Mouse (Mus musculus) small intestine, adult 2 months (tissue): Measurements from ENCODE around the gene AC109138.7. TPM values are rescaled to one million over a fixed set of nuclear protein-coding genes. Genes with fewer than 3 reads are reported as not detected.

Experiments
- H3K27ac ChIP-seq: fragments of 200-500 bp; 2 replicates; pipeline ENCODE4 v1.5.1; 2012; ENCODE audit warnings: low read depth, low read length, control low read depth, inconsistent platforms; ENCODE audit not compliant: insufficient read depth
- H3K27me3 ChIP-seq: fragments of 200-500 bp; 2 replicates; pipeline ENCODE4 v1.6.1; 2012; ENCODE audit warnings: mild to moderate bottlenecking, moderate library complexity, low read length, inconsistent platforms; ENCODE audit not compliant: control insufficient read depth, insufficient read depth
- H3K36me3 ChIP-seq: fragments of 200-500 bp; 2 replicates; pipeline ENCODE4 v1.6.1; 2012; ENCODE audit warnings: mild to moderate bottlenecking, low read length, control low read depth, inconsistent platforms; ENCODE audit not compliant: control insufficient read depth, insufficient read depth
- H3K4me1 ChIP-seq: fragments of 200-500 bp; 2 replicates; pipeline ENCODE4 v1.6.1; 2012; ENCODE audit warnings: low read length, inconsistent platforms, mixed read lengths; ENCODE audit not compliant: control insufficient read depth, insufficient read depth, insufficient read length
- H3K4me3 ChIP-seq: fragments of 200-500 bp; 2 replicates; pipeline ENCODE4 v1.5.1; 2012; ENCODE audit warnings: low read depth, mild to moderate bottlenecking, control low read depth, inconsistent platforms, low read length, moderate library complexity
- CTCF ChIP-seq: fragments of 200-500 bp; IDR thresholded peaks from 2 replicates; pipeline ENCODE4 v1.5.1; 2012; ENCODE audit warnings: low read depth, mild to moderate bottlenecking, control low read depth, inconsistent platforms, low read length, moderate library complexity, mixed read lengths; ENCODE audit not compliant: insufficient replicate concordance, insufficient read length; ENCODE audit errors: extremely low read depth
- POLR2A ChIP-seq: fragments of 200-500 bp; IDR thresholded peaks from 2 replicates; pipeline ENCODE4 v1.6.1; 2012; ENCODE audit warnings: low read depth, mild to moderate bottlenecking, control low read depth, inconsistent platforms, low read length, moderate library complexity
- WGBS: fragments of 180-500 bp; shearing (Covaris S2); methylation state at CpG from one replicate; pipeline ENCODE4 v1.1.7; 2018; 5-methylcytosine and 5-hydroxymethylcytosine counted together
- polyA plus RNA-seq: library from polyadenylated mRNA; depleted of rRNA; stranded (reverse); fragments of >200 nt; gene quantifications from 2 replicates; pipeline ENCODE4 v1.2.3, GENCODE M21; 2012

The AC109138.7 gene
- polyA plus RNA-seq, 1 experiment, result not detected

GRCm38 (mm10) chr19:4184976-4185975, 28.9 kb upstream of the AC109138.7 start:
- WGBS, result 61% methylated on average over 15 of the region's 15 CpGs

GRCm38 (mm10) chr19:4187303-4187702, 26.9 kb upstream of the AC109138.7 start:
- TF ChIP-seq POLR2A, result no peak
- no peak for TF ChIP-seq CTCF
- Histone ChIP-seq H3K27ac (no peak overlapping the region), H3K36me3 (no peaks in the 10 kb centered on the region), H3K4me1 (peaks cover 4% of the 10 kb centered on the region; the same call in 1 of the 2 replicates), H3K27me3 (no peaks in the 10 kb centered on the region), H3K4me3 (peak overlapping the region; percentile 29)
- WGBS, result 84% methylated on average over 3 of the region's 3 CpGs

More at GRCm38 (mm10) chr19:4184976-4185975, 28.9 kb upstream of the AC109138.7 start:
- H3K4me3 ChIP-seq, result 0 out of 2 replicates have a peak overlapping the region, but pooled peaks have one; percentile 4
- no peaks in the 10 kb centered on the region for H3K36me3 ChIP-seq
- H3K4me1 ChIP-seq, result no peaks in the 10 kb centered on the region; the same call in 1 of the 2 replicates
- H3K27me3 ChIP-seq, result no peaks in the 10 kb centered on the region
- TF ChIP-seq POLR2A (no peak), CTCF (no peak)
- peak overlapping the region; percentile 64 for H3K27ac ChIP-seq

GRCm38 (mm10) chr19:4189051-4189620, 25.0 kb upstream of the AC109138.7 start:
- Histone ChIP-seq H3K4me3 (peak overlapping the region; percentile 33), H3K36me3 (peaks cover 11% of the 10 kb centered on the region), H3K4me1 (peaks cover 6% of the 10 kb centered on the region; the same call in 1 of the 2 replicates), H3K27me3 (no peaks in the 10 kb centered on the region), H3K27ac (no peak overlapping the region)
- TF ChIP-seq POLR2A (no peak), CTCF (no peak)
- WGBS, result 89% methylated on average over 12 of the region's 12 CpGs

GRCm38 (mm10) chr19:4190831-4191334, 23.3 kb upstream of the AC109138.7 start, which contains the start of gene Tbc1d10c:
Tbc1d10c (minus strand) TSS chr19:4191284.
- no peaks in the 10 kb centered on the region for H3K27me3 ChIP-seq
- 40% methylated on average over 4 of the region's 4 CpGs for WGBS
- peaks cover 8% of the 10 kb centered on the region; the same call in 1 of the 2 replicates for H3K4me1 ChIP-seq
- H3K27ac ChIP-seq, result peak within 1 kb of the TSS; percentile 89
- no peak for TF ChIP-seq CTCF
- peak; percentile 28; the same call in 1 of the 2 replicates for TF ChIP-seq POLR2A
- peak within 1 kb of the TSS; percentile 77 for H3K4me3 ChIP-seq
- H3K36me3 ChIP-seq, result peaks cover 29% of the 10 kb centered on the region

GRCm38 (mm10) chr19:4191528-4192250, 22.5 kb upstream of the AC109138.7 start, which contains the start of gene Ppp1ca:
Ppp1ca (plus strand) TSS chr19:4192065.
- Histone ChIP-seq H3K36me3 (peaks cover 33% of the 10 kb centered on the region), H3K27me3 (no peaks in the 10 kb centered on the region), H3K4me1 (peaks cover 12% of the 10 kb centered on the region), H3K4me3 (peak within 1 kb of the TSS; percentile 77), H3K27ac (peak within 1 kb of the TSS; percentile 89)
- under 1% methylated on average over 44 of the region's 47 CpGs for WGBS
- peak; percentile 86 for TF ChIP-seq POLR2A
- TF ChIP-seq CTCF, result peak; percentile 52; the same call in 1 of the 2 replicates

GRCm38 (mm10) chr19:4192251-4192985, 21.7 kb upstream of the AC109138.7 start:
- H3K27ac ChIP-seq, result peak overlapping the region; percentile 57
- H3K36me3 ChIP-seq, result peaks cover 36% of the 10 kb centered on the region
- H3K4me3 ChIP-seq, result peak overlapping the region; percentile 77
- TF ChIP-seq POLR2A (no peak), CTCF (no peak)
- H3K27me3 ChIP-seq, result no peaks in the 10 kb centered on the region
- peaks cover 17% of the 10 kb centered on the region for H3K4me1 ChIP-seq
- WGBS, result under 1% methylated on average over 52 of the region's 52 CpGs
